Mouse (Mus musculus): ENCODE results near the gene Inka1. TPM values are rescaled to one million over a fixed set of nuclear protein-coding genes. Genes with fewer than 3 reads are reported as not detected.

Gene Inka1
- polyA plus RNA-seq, 1 experiment from 2014 or later: 133 TPM

Other genes with a start within 250 kb of the Inka1 start
- 232 and 239 TPM in 2 replicates for gene Rbm5, start 214.9 kb downstream of the Inka1 start, polyA plus RNA-seq (2016; fragmentation: Nextera tagmentation; extraction: Ambion mirVana)
- 111 TPM in 2 replicates for gene Rbm6, start 112.6 kb downstream of the Inka1 start, polyA plus RNA-seq (2016; fragmentation: Nextera tagmentation; extraction: Ambion mirVana)
- 10.4 and 12.9 TPM in 2 replicates for gene Mon1a, start 97.7 kb downstream of the Inka1 start, polyA plus RNA-seq (2016; fragmentation: Nextera tagmentation; extraction: Ambion mirVana)
- 2.5 and 3.1 TPM in 2 replicates for gene Mst1r, start 79.0 kb downstream of the Inka1 start, polyA plus RNA-seq (2016; fragmentation: Nextera tagmentation; extraction: Ambion mirVana)
- not detected in 2 replicates for gene Actl11, start 57.4 kb downstream of the Inka1 start, polyA plus RNA-seq (2016; fragmentation: Nextera tagmentation; extraction: Ambion mirVana)
- 11.3 and 12.7 TPM in 2 replicates for gene Camkv, start 50.2 kb downstream of the Inka1 start, polyA plus RNA-seq (2016; fragmentation: Nextera tagmentation; extraction: Ambion mirVana)
- 32.3 and 33.0 TPM in 2 replicates for gene Traip, start 35.7 kb downstream of the Inka1 start, polyA plus RNA-seq (2016; fragmentation: Nextera tagmentation; extraction: Ambion mirVana)
- 25.4 and 29.8 TPM in 2 replicates for gene Uba7, start 10.4 kb downstream of the Inka1 start, polyA plus RNA-seq (2016; fragmentation: Nextera tagmentation; extraction: Ambion mirVana)
- gene Gm20661, start 2.8 kb downstream of the Inka1 start, polyA plus RNA-seq (2016; fragmentation: Nextera tagmentation; extraction: Ambion mirVana): 10.4 and 11.2 TPM in 2 replicates
- 18.6 and 19.3 TPM in 2 replicates for gene Cdhr4, start 6.6 kb upstream of the Inka1 start, polyA plus RNA-seq (2016; fragmentation: Nextera tagmentation; extraction: Ambion mirVana)
- 1.3 TPM in 2 replicates for gene Gm20662, start 10.5 kb upstream of the Inka1 start, polyA plus RNA-seq (2016; fragmentation: Nextera tagmentation; extraction: Ambion mirVana)
- 80.6 and 84.4 TPM in 2 replicates for gene Ip6k1, start 16.6 kb upstream of the Inka1 start, polyA plus RNA-seq (2016; fragmentation: Nextera tagmentation; extraction: Ambion mirVana)
- gene Gmppb, start 63.4 kb upstream of the Inka1 start, polyA plus RNA-seq (2016; fragmentation: Nextera tagmentation; extraction: Ambion mirVana): 22.5 and 25.5 TPM in 2 replicates
- gene Amigo3, start 67.3 kb upstream of the Inka1 start, polyA plus RNA-seq (2016; fragmentation: Nextera tagmentation; extraction: Ambion mirVana): 3.1 and 3.7 TPM in 2 replicates
- gene Mst1, start 94.6 kb upstream of the Inka1 start, polyA plus RNA-seq (2016; fragmentation: Nextera tagmentation; extraction: Ambion mirVana): 0.18 and 0.51 TPM in 2 replicates
- gene Rnf123, start 97.5 kb upstream of the Inka1 start, polyA plus RNA-seq (2016; fragmentation: Nextera tagmentation; extraction: Ambion mirVana): 30.5 and 38.0 TPM in 2 replicates
- 56.9 and 57.9 TPM in 2 replicates for gene Apeh, start 108.7 kb upstream of the Inka1 start, polyA plus RNA-seq (2016; fragmentation: Nextera tagmentation; extraction: Ambion mirVana)
- gene Bsn, start 204.5 kb upstream of the Inka1 start, polyA plus RNA-seq (2016; fragmentation: Nextera tagmentation; extraction: Ambion mirVana): 1.1 and 1.2 TPM in 2 replicates

Data from limb, embryonic 12.5 days (tissue).